Mouse (Mus musculus): ENCODE measurements around the gene Tada1. TPM values are rescaled to one million over a fixed set of nuclear protein-coding genes. Genes with fewer than 3 reads are reported as not detected.

Tada1 gene
- polyA plus RNA-seq (2012; ENCODE audit: low replicate concordance): 9.1 and 10.9 TPM in 2 replicates

GRCm38 (mm10) chr1:166379013-166379629 is at the start of gene Tada1:
Gene Tada1 (plus strand): TSS chr1:166379097.

DNA sequence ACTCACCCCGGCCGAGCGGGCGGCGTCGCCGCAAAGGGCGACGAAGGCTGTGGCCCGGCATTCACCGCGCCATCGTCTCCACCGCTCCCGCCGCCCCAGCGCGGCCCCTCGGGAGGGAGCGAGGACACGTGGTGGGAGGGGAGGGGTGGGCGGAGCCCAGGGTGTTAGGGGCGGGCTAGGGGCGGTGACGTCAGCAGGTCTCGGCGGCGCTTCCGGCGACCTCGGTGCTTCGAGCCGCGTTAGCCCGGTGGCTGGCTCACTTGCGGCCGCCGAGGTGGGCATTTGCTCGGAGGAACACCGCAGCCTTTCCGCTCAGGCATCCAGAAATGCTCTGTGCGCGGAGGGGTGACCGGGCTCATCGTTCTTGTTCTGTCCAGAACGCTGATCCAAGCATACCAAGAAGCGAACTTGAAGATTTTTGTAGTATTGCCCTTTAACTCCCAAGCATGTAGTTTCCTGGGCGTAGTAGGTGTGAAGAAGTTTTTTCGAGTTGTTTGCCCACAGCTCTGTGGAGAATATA is 30.9 kb downstream of the Tada1 start, which contains the start of gene Pogk:
Pogk (minus strand) TSS at position 163 of the 520 bp plus-strand sequence.

Other genes starting within 250 kb of the Tada1 start
- not detected in 2 replicates for gene Gpa33, start 248.9 kb upstream of the Tada1 start, polyA plus RNA-seq (2012; ENCODE audit: low replicate concordance)
- gene Mael, start 140.3 kb upstream of the Tada1 start, polyA plus RNA-seq (2012; ENCODE audit: low replicate concordance): not detected in 2 replicates
- 0.02 and 0.03 TPM in 2 replicates for gene Ildr2, start 125.0 kb upstream of the Tada1 start, polyA plus RNA-seq (2012; ENCODE audit: low replicate concordance)
- gene Pogk, start 30.8 kb downstream of the Tada1 start, polyA plus RNA-seq (2012; ENCODE audit: low replicate concordance): 1.1 and 1.4 TPM in 2 replicates
- not detected in 2 replicates for gene Gm4846, start 118.5 kb downstream of the Tada1 start, polyA plus RNA-seq (2012; ENCODE audit: low replicate concordance)